Mouse (Mus musculus) c-Kit-positive CD71-positive TER-119-positive erythroid progenitor cells, embryonic 14.5 days (primary cell): ENCODE data around the gene Smok3b.
A peak's percentile ranks its signal among the peaks of the same experiment; 100 is the strongest.
"Not testable (repeated sequence)": the region's sequence is repeated elsewhere in the genome, so short reads cannot be mapped to it uniquely, and the experiment has no call there.

Source experiments
- DNase-seq: peaks from one replicate; pipeline ENCODE4 v3.0.0-alpha.2; 2013; ENCODE audit warnings: low spot score

Smok3b gene

GRCm38 (mm10) chr5:138020961-138021479, at the start of gene Smok3b, which contains the start of gene Smok3a:
Gene Smok3b, plus strand, starts transcription at chr5:138021429.
Gene Smok3a, plus strand, starts transcription at chr5:138021261.
- DNase-seq, result not testable (repeated sequence)

DNA sequence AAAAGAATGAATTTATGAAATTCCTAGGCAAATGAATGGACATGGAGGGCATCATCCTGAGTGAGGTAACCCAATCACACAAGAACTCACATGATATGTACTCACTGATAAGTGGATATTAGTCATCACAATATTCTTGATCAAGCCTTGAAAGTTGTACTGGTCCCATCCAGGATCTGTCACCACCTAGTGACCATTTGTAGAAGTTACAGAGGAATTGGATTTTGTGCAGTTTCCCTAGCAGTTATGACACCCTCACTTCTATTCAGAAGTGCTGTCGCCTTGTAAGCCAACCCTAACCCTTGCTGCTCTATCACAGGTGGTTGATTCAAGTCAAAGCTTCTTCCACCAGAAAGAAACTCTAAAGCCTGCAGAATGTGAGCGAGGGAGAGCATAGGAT, 48.1 kb upstream of the Smok3b start:
- no peak for DNase-seq

GRCm38 (mm10) chr5:137973738-137974137, 47.5 kb upstream of the Smok3b start:
- DNase-seq, result no peak

- no peak for DNase-seq
These were observed 46.5 kb upstream of the Smok3b start for GRCm38 (mm10) chr5:137974724-137975123.

- no peak for DNase-seq
These were observed 45.8 kb upstream of the Smok3b start for GRCm38 (mm10) chr5:137975434-137975833.

- no peak for DNase-seq
These were observed 43.9 kb upstream of the Smok3b start for GRCm38 (mm10) chr5:137977291-137977690.

DNA sequence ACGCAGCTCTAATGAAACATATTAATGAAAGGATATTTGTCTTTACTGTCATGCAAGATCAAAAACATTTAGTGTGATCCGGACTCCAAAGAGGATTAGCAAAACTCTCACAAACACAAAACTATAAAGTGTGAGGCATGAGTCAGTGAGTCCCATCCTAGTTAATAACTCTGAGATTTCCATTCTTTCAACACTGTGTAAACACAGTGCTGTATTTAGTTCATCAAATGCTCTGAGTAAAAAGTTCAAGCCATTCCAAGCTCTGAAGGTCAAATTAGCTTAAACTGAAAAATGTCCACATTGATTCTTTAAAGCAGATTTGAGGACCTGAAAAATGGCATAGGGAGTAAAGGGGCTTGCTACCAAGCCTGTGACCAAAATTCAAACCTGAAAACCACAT, 42.1 kb upstream of the Smok3b start:
- DNase-seq, result no peak

DNA sequence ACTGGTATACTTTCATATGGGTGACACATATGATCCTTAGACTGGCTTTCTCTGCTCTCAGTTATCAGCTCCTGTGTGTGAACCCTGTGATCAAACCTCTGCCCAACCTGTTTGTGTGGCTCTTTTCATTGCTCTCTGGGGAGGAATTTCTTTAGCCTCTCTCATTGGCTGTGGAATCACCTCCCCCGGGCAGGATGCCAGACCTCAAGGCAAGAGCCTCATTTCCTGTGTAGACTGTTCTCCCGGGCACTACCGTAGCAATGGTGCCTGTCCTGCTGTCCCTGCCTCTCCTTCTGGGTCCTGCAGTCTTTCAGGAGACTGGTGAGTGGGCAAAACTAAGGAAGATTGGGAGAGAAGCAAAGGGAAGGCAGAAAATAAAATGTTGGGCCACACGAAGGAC, 39.9 kb upstream of the Smok3b start, which contains the start of gene Azgp1:
TSS of gene Azgp1 (plus strand) at position 221 of the 400 bp plus-strand sequence.
- DNase-seq, result no peak

GRCm38 (mm10) chr5:137986351-137986750, 34.9 kb upstream of the Smok3b start:
- no peak for DNase-seq

GRCm38 (mm10) chr5:138009437-138009836, 11.8 kb upstream of the Smok3b start:
- no peak for DNase-seq

DNA sequence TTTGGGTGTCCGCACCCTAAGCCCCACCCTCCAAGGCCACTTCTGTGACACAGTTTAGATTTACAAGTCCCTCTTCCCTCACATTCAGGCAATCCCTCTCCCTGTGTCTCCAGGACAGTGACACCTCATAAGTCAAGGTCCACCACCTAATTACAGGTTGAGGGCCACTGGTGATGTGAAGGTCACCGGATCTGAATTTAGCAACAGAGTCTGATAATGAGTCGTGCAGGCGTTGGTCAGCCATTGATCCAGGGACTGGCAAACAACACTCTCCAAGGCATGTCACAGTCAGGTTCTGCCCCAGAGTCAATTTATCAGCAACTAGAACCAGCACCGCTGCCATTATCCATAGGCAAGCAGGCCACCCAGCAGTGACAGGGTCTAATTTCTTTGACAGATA, 8.8 kb upstream of the Smok3b start:
- no peak for DNase-seq

- no peak for DNase-seq
These were observed 4.7 kb upstream of the Smok3b start for GRCm38 (mm10) chr5:138016530-138016929.

- DNase-seq, result no peak
These were observed 4.2 kb upstream of the Smok3b start for GRCm38 (mm10) chr5:138016997-138017396.

DNA sequence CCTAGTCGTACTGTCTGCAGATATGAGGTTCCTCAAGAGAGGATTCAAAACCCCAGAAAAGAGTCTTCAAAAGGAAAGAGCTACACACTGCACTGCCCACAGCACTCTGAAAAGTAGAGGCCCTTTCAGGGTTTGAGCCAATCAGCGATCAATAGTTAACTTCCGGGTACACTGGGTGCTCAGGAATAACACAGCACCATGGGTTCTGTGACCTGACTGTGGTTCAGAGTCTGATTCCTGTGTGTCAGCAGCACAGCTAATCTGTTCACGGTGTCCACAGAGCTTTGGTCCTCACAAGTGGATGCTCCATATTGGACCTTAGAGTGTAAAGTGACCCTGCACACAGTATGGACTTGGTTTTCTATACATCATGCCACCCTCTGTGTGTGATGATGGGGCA, 1.7 kb upstream of the Smok3b start:
- DNase-seq, result not testable (repeated sequence)

GRCm38 (mm10) chr5:138052894-138053293, 31.7 kb downstream of the Smok3b start, which contains the start of gene Smok3c:
Gene Smok3c, plus strand, starts transcription at chr5:138053194.
- DNase-seq, result not testable (repeated sequence)

DNA sequence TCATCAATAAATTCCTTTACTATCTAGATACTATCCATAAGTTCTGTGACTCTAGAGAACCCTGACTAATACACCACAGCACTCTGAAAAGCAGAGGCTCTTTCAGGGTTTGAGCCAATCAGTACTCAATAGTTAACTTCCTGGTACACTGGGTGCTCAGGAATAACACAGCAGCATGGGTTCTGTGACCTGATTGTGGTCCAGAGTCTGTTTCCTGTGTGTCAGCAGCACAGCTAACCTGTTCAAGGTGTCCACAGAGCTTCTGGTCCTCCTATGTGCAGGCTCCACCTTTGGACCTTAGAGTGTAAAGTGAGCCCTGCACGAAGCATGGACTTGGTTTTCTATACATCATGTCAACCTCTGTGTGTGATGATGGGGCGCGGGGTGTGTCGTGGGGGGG, 52.6 kb downstream of the Smok3b start:
- DNase-seq, result no peak

GRCm38 (mm10) chr5:138075684-138076083, 54.5 kb downstream of the Smok3b start:
- no peak for DNase-seq

DNA sequence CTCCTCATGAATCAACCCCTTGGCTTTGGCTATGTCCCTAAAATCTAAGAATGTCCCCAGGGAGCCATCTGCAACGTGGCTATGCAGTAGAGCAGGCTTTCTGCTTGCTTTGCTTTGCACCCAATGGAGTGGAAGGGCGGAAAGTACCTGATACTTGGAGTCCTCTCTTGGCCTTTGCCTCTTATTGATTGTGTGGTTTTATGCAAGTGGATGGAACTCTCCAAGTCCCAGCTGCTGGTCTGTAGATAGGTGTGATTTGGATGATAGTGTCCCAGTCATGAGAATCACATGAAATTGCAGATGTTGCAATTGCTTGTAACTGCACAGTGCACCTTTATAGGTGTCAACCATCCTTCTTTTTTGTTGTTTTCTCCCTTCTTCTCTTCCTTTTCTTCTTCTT, 54.9 kb downstream of the Smok3b start:
- no peak for DNase-seq

DNA sequence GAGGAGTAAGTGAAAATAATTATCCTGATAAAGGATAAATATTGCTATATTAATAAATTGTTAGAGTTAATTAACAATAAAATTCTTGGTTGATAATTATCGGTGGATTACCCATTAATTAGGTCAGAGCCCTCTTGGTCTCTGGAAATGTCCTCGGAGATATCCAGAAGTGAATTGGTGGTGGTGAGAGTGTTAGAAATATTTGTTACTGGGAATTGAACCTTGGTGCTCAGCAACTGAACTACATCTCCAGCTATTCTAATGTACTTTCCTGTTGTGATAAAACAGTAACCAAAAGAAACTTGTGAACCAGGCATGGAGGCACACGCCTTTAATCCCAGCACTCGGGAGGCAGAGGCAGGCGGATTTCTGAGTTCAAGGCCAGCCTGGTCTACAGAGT, 59.2 kb downstream of the Smok3b start:
- no peak for DNase-seq

DNA sequence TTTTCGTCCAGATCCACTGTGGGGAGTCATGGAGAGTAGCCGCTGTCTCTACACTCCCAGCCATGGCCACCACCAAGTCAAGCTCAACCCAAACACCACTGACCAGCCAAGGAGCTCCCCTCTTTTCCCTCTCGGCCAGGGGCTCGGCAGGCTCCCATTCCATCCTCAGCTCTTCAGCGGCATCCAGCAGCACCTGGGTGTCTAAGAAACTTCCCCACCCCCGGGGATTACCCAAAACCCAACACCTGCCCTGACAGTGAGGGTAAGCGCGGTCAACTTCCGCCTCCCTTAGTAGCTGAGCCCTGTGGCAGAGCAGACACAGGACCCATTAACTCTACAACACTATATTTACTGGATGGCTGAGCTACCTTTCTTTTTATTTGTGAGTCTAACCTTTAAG, 60.2 kb downstream of the Smok3b start:
- DNase-seq, result no peak

DNA sequence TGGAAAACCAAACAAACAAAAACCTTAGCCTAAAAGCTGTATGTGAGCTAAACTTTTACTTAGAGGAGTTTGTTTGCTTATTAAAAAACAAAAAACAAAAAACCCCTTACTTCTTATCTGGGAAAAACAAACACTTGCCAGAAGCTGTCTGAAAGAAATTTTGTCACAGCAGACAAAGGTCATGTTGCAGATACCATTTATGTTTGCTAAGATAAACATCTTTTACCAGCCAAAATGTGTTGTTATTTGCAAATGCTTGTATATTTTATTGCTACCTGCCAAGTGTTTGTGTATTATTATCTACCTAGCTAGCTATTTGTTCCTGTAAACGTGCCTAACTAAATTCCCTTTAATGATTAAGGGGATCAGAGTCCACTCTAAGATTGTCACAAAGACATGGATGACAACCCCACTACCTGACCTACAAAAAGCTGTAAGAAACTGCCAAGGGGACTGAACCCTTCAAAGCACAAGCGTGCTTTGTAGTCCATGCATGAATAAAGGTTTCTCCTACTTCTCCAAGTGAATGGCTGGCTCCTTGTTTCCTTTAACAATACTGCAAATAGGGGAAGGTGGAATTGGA, 62.2 kb downstream of the Smok3b start:
- no peak for DNase-seq

DNA sequence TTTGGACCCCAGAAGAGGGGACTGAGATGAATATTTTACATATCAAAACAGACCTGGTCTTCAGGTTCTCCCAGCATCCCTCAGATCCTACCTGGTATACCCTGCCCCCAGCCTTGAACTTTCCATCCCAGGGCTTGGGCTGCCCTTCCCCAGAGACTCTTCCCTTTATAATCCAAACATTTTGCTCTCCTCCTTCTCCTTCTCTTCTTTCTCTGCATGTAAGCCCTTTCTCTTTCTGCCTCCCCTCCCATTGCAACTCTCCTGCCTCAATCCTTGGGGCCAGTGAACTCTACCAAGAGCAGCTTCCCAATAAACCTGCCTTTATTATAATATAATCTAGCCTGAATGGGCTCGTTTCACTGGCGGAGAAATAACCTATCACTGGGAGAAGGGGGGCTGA, 62.7 kb downstream of the Smok3b start:
- DNase-seq, result no peak

DNA sequence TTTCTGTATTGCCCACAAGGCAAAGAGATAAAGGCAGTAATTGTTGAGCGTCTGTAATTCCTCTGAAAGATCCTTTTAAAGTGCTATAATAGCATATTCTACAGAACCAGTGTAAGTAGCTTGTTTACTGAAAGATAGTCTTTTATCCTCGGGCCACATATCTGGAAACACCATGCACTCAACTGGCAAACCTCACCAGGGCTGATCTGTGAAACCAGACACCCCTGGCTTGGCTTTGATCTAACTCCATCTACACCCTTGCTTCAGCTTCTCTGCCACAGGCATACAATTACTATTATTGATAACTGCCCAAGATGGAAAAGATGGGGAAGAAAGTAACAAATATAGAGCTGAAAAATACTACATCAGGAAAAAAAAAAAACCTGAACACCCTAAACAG, 63.3 kb downstream of the Smok3b start:
- DNase-seq, result no peak

- peak; percentile 83 for DNase-seq
These were observed 63.8 kb downstream of the Smok3b start, which contains the start of gene Zkscan1 for GRCm38 (mm10) chr5:138084996-138085395. Gene Zkscan1, plus strand, starts transcription at chr5:138085084.
